Mouse (Mus musculus) midbrain, embryonic 11.5 days (tissue): ENCODE results near the gene Lipf. TPM values are rescaled to one million over a fixed set of nuclear protein-coding genes. Genes with fewer than 3 reads are reported as not detected.

Source experiments
- ATAC-seq: fragments of 200-750 bp; cut with Nextera tagmentation; 2 replicates; pipeline ENCODE4 v1.8.0; 2017; ENCODE audit warnings: moderate TSS enrichment, moderate library complexity; ENCODE audit not compliant: low FRiP score
- DNase-seq: peaks from one replicate; pipeline ENCODE4 v3.0.0; 2015; ENCODE audit warnings: low spot score; ENCODE audit errors: missing footprints
- H3K27ac ChIP-seq: fragments of 300-500 bp; sonication (generic); 2 replicates; pipeline ENCODE4 v1.5.1; 2014; ENCODE audit warnings: low read depth, low read length
- H3K27me3 ChIP-seq: fragments of 300-500 bp; sonication (generic); 2 replicates; pipeline ENCODE4 v1.6.1; 2014; ENCODE audit warnings: mild to moderate bottlenecking, low read length, moderate library complexity, mixed read lengths; ENCODE audit not compliant: control insufficient read depth, insufficient read depth
- H3K36me3 ChIP-seq: fragments of 300-500 bp; sonication (generic); 2 replicates; pipeline ENCODE4 v1.6.1; 2014; ENCODE audit warnings: mild to moderate bottlenecking, low read length, moderate library complexity, mixed read lengths; ENCODE audit not compliant: control insufficient read depth, insufficient read depth
- H3K4me1 ChIP-seq: fragments of 300-500 bp; sonication (generic); 2 replicates; pipeline ENCODE4 v1.6.1; 2014; ENCODE audit warnings: low read length; ENCODE audit not compliant: control insufficient read depth, insufficient read depth
- H3K4me2 ChIP-seq: fragments of 300-500 bp; sonication (generic); 2 replicates; pipeline ENCODE4 v1.6.1; 2014; ENCODE audit warnings: mild to moderate bottlenecking, moderate library complexity
- H3K4me3 ChIP-seq: fragments of 300-500 bp; sonication (generic); 2 replicates; pipeline ENCODE4 v1.5.1; 2014; ENCODE audit warnings: low read depth, low read length
- H3K9ac ChIP-seq: fragments of 300-500 bp; sonication (generic); 2 replicates; pipeline ENCODE4 v1.6.1; 2014; ENCODE audit warnings: low read length
- H3K9me3 ChIP-seq: fragments of 300-500 bp; sonication (generic); 2 replicates; pipeline ENCODE4 v1.6.1; 2016; ENCODE audit warnings: low read length; ENCODE audit not compliant: control insufficient read depth
- WGBS: fragments of 180-500 bp; shearing (Covaris S2); extraction: QIAGEN DNeasy Blood & Tissue Kit; methylation state at CpG from one replicate; pipeline ENCODE4 v1.1.7; 2014; 5-methylcytosine and 5-hydroxymethylcytosine counted together
- polyA plus RNA-seq: library from polyadenylated mRNA; unstranded; fragments of >200 nt; fragmentation: Nextera tagmentation; extraction: Ambion mirVana; gene quantifications from 2 replicates; pipeline ENCODE4 v1.2.1, GENCODE M21; 2014

The Lipf gene
- polyA plus RNA-seq, result not detected in 2 replicates

GRCm38 (mm10) chr19:33960887-33961286 is at the start of gene Lipf:
Gene Lipf, plus strand, starts transcription at chr19:33961187.
- Histone ChIP-seq H3K9me3 (no peaks in the 10 kb centered on the region), H3K4me1 (no peaks in the 10 kb centered on the region), H3K27ac (no peak within 1 kb of the TSS), H3K9ac (no peak within 1 kb of the TSS), H3K27me3 (no peaks in the 10 kb centered on the region), H3K36me3 (no peaks in the 10 kb centered on the region), H3K4me3 (no peak within 1 kb of the TSS), H3K4me2 (no peak within 1 kb of the TSS)
- ATAC-seq (no peak), DNase-seq (no peak)

DNA sequence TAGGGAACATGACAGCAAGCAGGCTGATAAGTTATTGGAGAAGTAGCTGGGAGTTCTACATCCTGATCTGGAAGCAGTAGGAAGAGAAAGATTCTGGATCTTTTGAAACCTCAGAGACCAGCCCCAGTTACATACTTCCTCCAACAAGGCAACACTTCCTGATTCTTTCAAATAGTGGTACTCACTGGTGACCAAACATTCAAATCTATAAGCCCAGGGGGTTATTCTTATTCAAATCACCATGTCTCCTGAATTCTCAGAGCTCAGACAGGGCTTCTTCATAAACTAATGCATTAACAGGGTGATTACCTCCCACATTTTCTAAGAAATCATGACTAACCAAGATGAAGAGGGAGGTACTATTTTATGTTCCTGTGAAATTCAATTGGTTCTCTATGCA is 36.9 kb upstream of the Lipf start:
- H3K4me1 ChIP-seq, result no peaks in the 10 kb centered on the region

DNA sequence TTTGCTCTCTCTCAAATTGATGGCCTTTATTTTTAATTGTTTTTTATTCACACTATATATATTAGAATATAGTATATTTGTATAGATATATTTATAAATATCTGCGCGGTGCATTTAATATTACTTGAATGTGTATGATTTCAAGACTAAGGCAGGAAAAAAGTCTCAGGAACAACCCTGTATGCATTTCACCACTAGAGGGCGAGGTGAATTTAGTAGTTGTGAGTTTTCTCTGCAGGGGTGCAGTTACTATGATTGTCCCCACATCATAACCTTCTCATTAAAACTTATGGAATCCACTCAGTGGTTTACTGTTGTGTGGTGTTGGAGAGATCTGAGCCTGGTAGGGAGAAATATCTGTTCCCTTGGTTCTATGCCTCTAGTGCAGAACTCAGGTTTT is 18.0 kb downstream of the Lipf start:
- no peak overlapping the region for H3K4me3 ChIP-seq
- H3K9me3 ChIP-seq, result no peaks in the 10 kb centered on the region
- DNase-seq (no peak), ATAC-seq (no peak)
- no peak overlapping the region for H3K9ac ChIP-seq
- H3K27ac ChIP-seq, result no peak overlapping the region
- no peak overlapping the region for H3K4me2 ChIP-seq
- H3K4me1 ChIP-seq, result no peaks in the 10 kb centered on the region
- WGBS, result 43% methylated on average over 3 of the region's 3 CpGs
- H3K27me3 ChIP-seq, result no peaks in the 10 kb centered on the region
- no peaks in the 10 kb centered on the region for H3K36me3 ChIP-seq

More for the DNA sequence above, 36.9 kb upstream of the Lipf start:
- no peak for DNase-seq
- Histone ChIP-seq H3K9ac (no peak overlapping the region), H3K4me3 (no peak overlapping the region), H3K4me2 (no peak overlapping the region), H3K36me3 (no peaks in the 10 kb centered on the region), H3K27me3 (no peaks in the 10 kb centered on the region), H3K9me3 (no peaks in the 10 kb centered on the region), H3K27ac (no peak overlapping the region)
- ATAC-seq, result no peak

- DNase-seq (no peak), ATAC-seq (no peak)
- no peaks in the 10 kb centered on the region for H3K9me3 ChIP-seq
- H3K36me3 ChIP-seq, result no peaks in the 10 kb centered on the region
- no peak overlapping the region for H3K9ac ChIP-seq
- H3K4me1 ChIP-seq, result no peaks in the 10 kb centered on the region
- no peak overlapping the region for H3K4me3 ChIP-seq
- H3K4me2 ChIP-seq, result no peak overlapping the region
- 85% methylated on average over 3 of the region's 3 CpGs for WGBS
- no peaks in the 10 kb centered on the region for H3K27me3 ChIP-seq
- no peak overlapping the region for H3K27ac ChIP-seq
These were observed 22.1 kb downstream of the Lipf start for GRCm38 (mm10) chr19:33983043-33983442.

GRCm38 (mm10) chr19:34008002-34008401 is 47.0 kb downstream of the Lipf start, which contains the start of gene Lipk:
Gene Lipk, plus strand, starts transcription at chr19:34008290.
- Histone ChIP-seq H3K4me2 (no peak within 1 kb of the TSS), H3K27me3 (no peaks in the 10 kb centered on the region), H3K27ac (no peak within 1 kb of the TSS), H3K36me3 (no peaks in the 10 kb centered on the region), H3K9me3 (no peaks in the 10 kb centered on the region), H3K4me3 (no peak within 1 kb of the TSS), H3K4me1 (no peaks in the 10 kb centered on the region), H3K9ac (no peak within 1 kb of the TSS)
- ATAC-seq (no peak), DNase-seq (no peak)
- WGBS, result 85% methylated on average over 6 of the region's 6 CpGs

DNA sequence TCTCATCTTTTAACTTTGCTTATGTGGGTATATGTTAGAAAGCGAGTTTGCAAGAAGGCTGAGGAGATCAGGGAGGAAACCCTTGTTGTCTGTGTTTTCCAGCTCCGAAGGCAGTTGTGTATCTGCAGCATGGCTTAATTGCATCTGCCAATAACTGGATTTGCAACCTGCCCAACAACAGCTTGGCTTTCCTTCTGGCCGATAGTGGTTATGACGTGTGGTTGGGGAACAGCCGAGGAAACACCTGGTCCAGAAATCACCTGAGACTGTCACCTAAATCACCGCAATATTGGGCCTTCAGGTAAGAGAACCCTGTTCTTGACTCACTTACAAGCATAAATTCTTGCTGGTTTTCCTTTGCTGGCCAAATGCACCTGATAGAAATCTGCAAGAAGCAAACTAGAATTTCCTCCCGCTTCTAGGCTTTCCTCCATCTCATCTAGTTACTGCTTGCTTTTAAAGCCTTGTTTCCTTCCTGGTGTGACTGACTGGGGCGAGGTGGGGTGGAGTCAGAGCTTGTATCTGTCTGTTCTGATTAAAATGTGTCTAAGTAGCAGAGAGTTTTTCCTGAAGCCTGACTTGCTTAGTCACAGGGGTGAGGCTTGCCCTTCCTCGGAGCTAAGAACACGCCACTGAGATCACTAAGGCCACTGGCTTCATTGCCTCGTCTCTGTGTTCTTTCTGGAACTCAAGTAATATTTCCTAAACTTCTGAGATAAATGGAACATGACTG is 60.6 kb downstream of the Lipf start:
- Histone ChIP-seq H3K4me2 (no peak overlapping the region), H3K27ac (no peak overlapping the region), H3K4me1 (no peaks in the 10 kb centered on the region), H3K36me3 (no peaks in the 10 kb centered on the region), H3K4me3 (no peak overlapping the region), H3K27me3 (no peaks in the 10 kb centered on the region), H3K9ac (no peak overlapping the region), H3K9me3 (no peaks in the 10 kb centered on the region)
- 91% methylated on average over 11 of the region's 11 CpGs for WGBS
- ATAC-seq, result no peak
- no peak for DNase-seq

GRCm38 (mm10) chr19:34022759-34023158 is 61.8 kb downstream of the Lipf start:
- Histone ChIP-seq H3K27ac (no peak overlapping the region), H3K4me2 (no peak overlapping the region), H3K4me3 (no peak overlapping the region), H3K9ac (no peak overlapping the region), H3K4me1 (no peaks in the 10 kb centered on the region), H3K9me3 (no peaks in the 10 kb centered on the region), H3K27me3 (no peaks in the 10 kb centered on the region), H3K36me3 (no peaks in the 10 kb centered on the region)
- DNase-seq, result no peak
- 55% methylated on average over 3 of the region's 3 CpGs for WGBS
- no peak for ATAC-seq

Other genes with a start within 250 kb of the Lipf start
- 0.23 and 0.37 TPM in 2 replicates for gene Lipo2, start 209.8 kb upstream of the Lipf start, polyA plus RNA-seq
- 15.9 and 18.5 TPM in 2 replicates for gene Lipo3, start 199.2 kb upstream of the Lipf start, polyA plus RNA-seq
- not detected in 2 replicates for gene Lipo1, start 173.7 kb upstream of the Lipf start, polyA plus RNA-seq
- gene Lipk, start 47.1 kb downstream of the Lipf start, polyA plus RNA-seq, result not detected in 2 replicates
- gene Lipn, start 106.2 kb downstream of the Lipf start, polyA plus RNA-seq, result not detected in 2 replicates
- not detected in 2 replicates for gene Lipm, start 139.7 kb downstream of the Lipf start, polyA plus RNA-seq
- not detected in 2 replicates for gene Ankrd22, start 204.9 kb downstream of the Lipf start, polyA plus RNA-seq
- gene Stambpl1, start 231.0 kb downstream of the Lipf start, polyA plus RNA-seq, result 1.6 and 1.9 TPM in 2 replicates